Mouse (Mus musculus) intestine, embryonic 14.5 days (tissue): Measurements from ENCODE around the gene Myh11. TPM values are rescaled to one million over a fixed set of nuclear protein-coding genes. Genes with fewer than 3 reads are reported as not detected.

Experiments used
- ATAC-seq: fragments of 200-750 bp; cut with Nextera tagmentation; replicated peaks from 2 replicates; pipeline ENCODE4 v1.8.0; 2017; ENCODE audit warnings: low read depth, moderate number of reproducible peaks, moderate TSS enrichment, moderate library complexity; ENCODE audit not compliant: low FRiP score, low TSS enrichment
- DNase-seq: peaks from one replicate; pipeline ENCODE4 v3.0.0-alpha.2; 2018; ENCODE audit warnings: low spot score
- H3K27ac ChIP-seq: fragments of 300-500 bp; sonication (generic); 2 replicates; pipeline ENCODE4 v1.5.1; 2014; ENCODE audit warnings: low read depth, mild to moderate bottlenecking, control low read depth
- H3K27me3 ChIP-seq: fragments of 300-500 bp; sonication (generic); replicated peaks from 2 replicates; pipeline ENCODE4 v1.6.1; 2014; ENCODE audit warnings: low read length, control low read depth; ENCODE audit not compliant: control insufficient read depth, insufficient read depth
- H3K36me3 ChIP-seq: fragments of 300-500 bp; sonication (generic); 2 replicates; pipeline ENCODE4 v1.6.1; 2014; ENCODE audit warnings: low read length, control low read depth; ENCODE audit not compliant: control insufficient read depth, insufficient read depth
- H3K4me1 ChIP-seq: fragments of 300-500 bp; sonication (generic); replicated peaks from 2 replicates; pipeline ENCODE4 v1.6.1; 2014; ENCODE audit warnings: low read length, control low read depth, mixed read lengths; ENCODE audit not compliant: control insufficient read depth, insufficient read depth
- H3K4me2 ChIP-seq: fragments of 300-500 bp; sonication (generic); 2 replicates; pipeline ENCODE4 v1.6.1; 2014; ENCODE audit warnings: low read length
- H3K4me3 ChIP-seq: fragments of 300-500 bp; sonication (generic); 2 replicates; pipeline ENCODE4 v1.5.1; 2014; ENCODE audit warnings: low read depth, low read length, control low read depth, mixed read lengths
- H3K9ac ChIP-seq: fragments of 300-500 bp; sonication (generic); 2 replicates; pipeline ENCODE4 v1.6.1; 2014; ENCODE audit warnings: mild to moderate bottlenecking, low read length
- H3K9me3 ChIP-seq: fragments of 300-500 bp; sonication (generic); 2 replicates; pipeline ENCODE4 v1.6.1; 2016; ENCODE audit warnings: low read length, control low read depth; ENCODE audit not compliant: control insufficient read depth
- WGBS: fragments of 180-500 bp; shearing (Covaris S2); extraction: QIAGEN DNeasy Blood & Tissue Kit; methylation state at CpG from one replicate; pipeline ENCODE4 v1.1.7; 2014; 5-methylcytosine and 5-hydroxymethylcytosine counted together
- polyA plus RNA-seq: library from polyadenylated mRNA; unstranded; fragments of >200 nt; fragmentation: Nextera tagmentation; extraction: Ambion mirVana; gene quantifications from 2 replicates; pipeline ENCODE4 v1.2.1, GENCODE M21; 2014

Myh11 gene
- polyA plus RNA-seq, 1 experiment from 2014 or later: 215 TPM

DNA sequence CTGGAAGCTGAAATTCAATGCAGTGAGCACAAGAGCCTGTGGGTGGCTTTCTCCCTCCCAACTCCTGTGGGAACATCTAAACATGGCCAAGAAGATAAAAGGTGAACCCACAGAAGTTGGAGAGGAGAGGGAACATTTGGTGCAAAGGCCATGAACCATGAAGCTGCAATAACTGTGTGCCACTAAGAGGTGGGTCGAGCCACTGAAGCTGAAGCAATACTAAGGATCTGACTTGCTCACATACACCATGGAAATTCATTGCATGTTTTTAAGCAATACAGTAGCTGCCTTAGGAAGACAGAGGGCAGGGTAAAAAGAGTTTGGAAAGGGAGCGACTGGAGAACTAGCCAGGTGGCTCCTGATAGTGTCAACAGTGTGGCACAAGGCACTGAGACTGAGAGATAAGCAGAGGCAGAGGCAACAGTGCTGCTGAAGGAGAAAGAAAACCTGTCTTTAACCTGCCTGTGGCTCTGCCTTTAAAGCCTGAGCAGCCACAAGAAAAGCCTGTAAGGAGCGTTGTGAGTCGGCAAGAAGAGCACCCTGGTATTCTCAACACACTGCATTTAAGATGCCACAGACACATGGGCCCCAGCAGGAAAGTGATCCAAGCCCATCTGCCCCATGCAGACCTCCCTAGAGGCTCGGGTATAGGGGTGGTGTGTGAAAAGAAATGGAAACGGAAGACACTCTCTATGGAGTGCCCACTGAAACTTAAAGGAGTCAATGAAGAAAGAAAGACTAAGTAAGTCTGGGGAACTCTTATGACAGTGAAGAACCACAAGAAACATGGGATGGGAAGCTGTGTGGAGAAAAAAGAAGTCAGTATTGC is 17.3 kb upstream of the Myh11 start:
- H3K4me2 ChIP-seq: no peak overlapping the region
- H3K36me3 ChIP-seq: peaks cover 71% of the 10 kb centered on the region
- ATAC-seq (no peak), DNase-seq (no peak)
- H3K4me1 ChIP-seq: no peaks in the 10 kb centered on the region
- H3K9me3 ChIP-seq: no peaks in the 10 kb centered on the region
- no peak overlapping the region for H3K27ac ChIP-seq
- H3K27me3 ChIP-seq: no peaks in the 10 kb centered on the region
- no peak overlapping the region for H3K4me3 ChIP-seq
- WGBS: 89% methylated on average over 6 of the region's 6 CpGs
- H3K9ac ChIP-seq: no peak overlapping the region

DNA sequence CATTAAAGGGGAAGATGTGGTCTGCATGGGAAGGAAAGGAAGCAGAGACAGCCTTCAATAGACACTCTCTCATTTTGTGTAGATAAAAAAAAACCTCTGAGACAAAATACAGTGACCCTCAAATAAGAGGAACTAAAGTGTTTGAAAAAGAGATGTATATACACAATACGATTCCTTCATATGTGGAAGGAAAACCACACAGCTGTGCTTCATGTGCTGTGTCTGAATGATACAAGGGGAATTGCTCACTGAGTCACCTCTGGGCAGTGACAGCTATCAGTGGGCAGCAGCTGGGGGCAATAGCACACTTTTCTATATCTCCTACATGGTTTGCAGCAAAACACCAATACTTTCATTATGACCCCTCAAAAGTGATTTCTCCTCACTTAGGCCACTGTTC is 16.2 kb upstream of the Myh11 start:
- H3K36me3 ChIP-seq: peaks cover 71% of the 10 kb centered on the region

DNA sequence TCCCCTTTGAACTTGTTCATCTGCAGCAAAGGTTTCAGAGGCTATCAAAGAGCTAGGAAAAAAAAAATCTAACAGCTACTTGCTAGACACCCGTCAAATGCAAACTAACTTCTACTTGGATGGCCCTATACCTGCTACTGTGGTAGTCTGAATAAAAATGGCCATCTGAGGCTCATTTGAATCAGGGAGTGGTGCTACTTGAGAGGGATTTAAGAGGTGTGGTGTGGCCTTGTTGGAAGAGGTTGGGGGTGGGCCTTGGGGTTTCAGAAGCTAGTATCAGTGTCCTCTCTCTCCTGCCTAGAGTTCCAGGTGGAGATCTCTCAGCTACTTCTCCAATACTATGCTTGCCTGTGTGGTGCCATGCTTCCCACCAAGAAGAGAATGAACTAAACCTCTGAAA is 15.3 kb upstream of the Myh11 start:
- Histone ChIP-seq H3K9ac (no peak overlapping the region), H3K4me1 (no peaks in the 10 kb centered on the region), H3K27ac (no peak overlapping the region), H3K27me3 (no peaks in the 10 kb centered on the region), H3K4me3 (no peak overlapping the region), H3K9me3 (no peaks in the 10 kb centered on the region), H3K4me2 (no peak overlapping the region), H3K36me3 (peaks cover 68% of the 10 kb centered on the region)
- ATAC-seq (no peak), DNase-seq (no peak)
- 79% methylated on average over 1 of the region's 1 CpGs for WGBS

More for the DNA sequence above, 16.2 kb upstream of the Myh11 start:
- no peaks in the 10 kb centered on the region for H3K27me3 ChIP-seq
- 75% methylated on average over 1 of the region's 1 CpGs for WGBS
- H3K4me3 ChIP-seq: no peak overlapping the region
- H3K9me3 ChIP-seq: no peaks in the 10 kb centered on the region
- H3K4me1 ChIP-seq: no peaks in the 10 kb centered on the region
- no peak overlapping the region for H3K9ac ChIP-seq
- ATAC-seq (no peak), DNase-seq (no peak)
- no peak overlapping the region for H3K27ac ChIP-seq
- no peak overlapping the region for H3K4me2 ChIP-seq

DNA sequence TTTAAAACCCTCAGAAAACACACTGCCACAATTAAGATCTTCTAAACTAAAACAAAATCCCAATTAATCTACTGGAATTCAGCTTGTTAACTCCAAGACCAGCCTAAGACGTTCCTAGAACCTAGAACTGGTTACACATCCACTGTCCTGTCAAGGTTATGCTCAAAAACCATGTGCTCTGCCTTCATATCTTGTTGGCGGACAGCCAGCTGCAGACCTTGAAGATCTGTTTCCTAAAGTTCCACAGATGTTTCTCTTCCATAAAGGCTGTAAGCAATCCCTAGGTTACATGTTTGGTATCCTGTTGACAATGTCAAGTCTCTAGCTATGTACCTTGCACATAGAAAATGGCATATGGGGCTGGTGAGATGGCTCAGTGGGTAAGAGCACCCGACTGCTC is 13.6 kb upstream of the Myh11 start:
- Histone ChIP-seq H3K9me3 (no peaks in the 10 kb centered on the region), H3K9ac (no peak overlapping the region), H3K4me2 (no peak overlapping the region), H3K27ac (no peak overlapping the region), H3K4me3 (no peak overlapping the region), H3K27me3 (no peaks in the 10 kb centered on the region), H3K4me1 (no peaks in the 10 kb centered on the region), H3K36me3 (peaks cover 70% of the 10 kb centered on the region)
- DNase-seq (no peak), ATAC-seq (no peak)
- WGBS: 83% methylated on average over 3 of the region's 3 CpGs

DNA sequence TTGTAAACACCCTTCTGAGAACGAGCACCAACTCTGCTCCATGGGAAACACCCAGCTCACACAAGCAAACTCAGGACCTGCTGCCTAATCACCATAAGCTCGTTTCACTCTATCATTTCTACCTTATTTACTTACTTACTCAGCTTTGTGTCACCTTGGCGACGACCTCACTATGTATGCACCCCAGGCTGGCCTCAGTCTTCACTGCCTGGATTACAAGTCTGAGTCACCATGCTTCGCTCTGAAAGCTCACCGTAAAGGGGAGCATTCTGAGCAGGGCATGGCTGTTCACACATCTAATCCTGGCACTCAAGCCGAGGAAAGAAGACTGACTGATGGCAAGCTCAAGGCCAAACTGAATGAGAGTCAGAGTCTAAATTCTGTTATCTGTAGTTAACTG is 12.5 kb upstream of the Myh11 start:
- Histone ChIP-seq H3K4me3 (no peak overlapping the region), H3K9ac (no peak overlapping the region), H3K36me3 (peaks cover 76% of the 10 kb centered on the region), H3K4me1 (no peaks in the 10 kb centered on the region), H3K27ac (no peak overlapping the region), H3K27me3 (no peaks in the 10 kb centered on the region), H3K4me2 (no peak overlapping the region), H3K9me3 (no peaks in the 10 kb centered on the region)
- WGBS: 66% methylated on average over 7 of the region's 7 CpGs
- ATAC-seq (0 out of 2 replicates have a peak, but pooled peaks have one; percentile 64), DNase-seq (no peak)

DNA sequence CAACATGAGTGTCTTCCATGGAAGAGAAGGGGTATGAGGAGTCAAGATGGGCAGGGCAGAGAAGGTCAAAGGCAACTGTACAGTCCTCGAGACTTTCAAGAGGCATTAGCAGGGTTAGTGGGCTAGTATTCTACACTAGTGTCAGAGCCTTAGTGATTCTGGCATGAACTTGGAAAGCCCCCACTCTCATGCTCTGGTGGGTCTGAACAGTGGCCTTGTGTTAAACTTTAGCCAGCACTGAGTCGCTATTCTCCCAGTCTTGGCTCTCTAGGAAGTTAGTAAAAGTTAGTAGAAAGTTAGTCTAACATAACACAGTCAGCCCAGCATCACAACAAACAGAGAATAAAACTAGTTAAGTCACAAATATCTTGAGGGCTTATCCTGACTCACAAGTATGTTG is 12.0 kb upstream of the Myh11 start:
- Histone ChIP-seq H3K4me2 (no peak overlapping the region), H3K4me3 (no peak overlapping the region), H3K9ac (no peak overlapping the region), H3K36me3 (peaks cover 74% of the 10 kb centered on the region), H3K4me1 (no peaks in the 10 kb centered on the region), H3K9me3 (no peaks in the 10 kb centered on the region), H3K27ac (no peak overlapping the region), H3K27me3 (no peaks in the 10 kb centered on the region)
- no peak for DNase-seq
- 84% methylated on average over 2 of the region's 2 CpGs for WGBS
- no peak for ATAC-seq

DNA sequence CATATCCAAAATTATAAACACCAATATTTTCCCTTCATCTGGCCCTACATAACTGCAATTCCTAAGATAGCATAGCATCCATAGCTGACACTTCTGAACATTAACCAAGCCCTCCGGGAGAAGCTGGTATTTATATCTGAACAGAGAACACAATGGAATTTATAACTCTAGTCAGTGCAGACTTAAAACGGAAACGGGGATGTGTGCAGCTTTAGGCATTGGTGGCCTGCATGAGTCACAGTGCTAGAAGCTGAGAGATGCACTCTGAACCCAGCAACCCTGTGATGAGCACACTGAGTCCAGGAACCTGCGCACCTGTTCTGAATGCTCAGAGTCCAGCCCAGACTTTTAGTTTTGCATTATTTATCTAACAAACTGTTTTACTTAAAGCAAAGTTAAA is 7.3 kb upstream of the Myh11 start:
- no peak for ATAC-seq
- Histone ChIP-seq H3K36me3 (peaks cover 50% of the 10 kb centered on the region), H3K9ac (no peak overlapping the region)

DNA sequence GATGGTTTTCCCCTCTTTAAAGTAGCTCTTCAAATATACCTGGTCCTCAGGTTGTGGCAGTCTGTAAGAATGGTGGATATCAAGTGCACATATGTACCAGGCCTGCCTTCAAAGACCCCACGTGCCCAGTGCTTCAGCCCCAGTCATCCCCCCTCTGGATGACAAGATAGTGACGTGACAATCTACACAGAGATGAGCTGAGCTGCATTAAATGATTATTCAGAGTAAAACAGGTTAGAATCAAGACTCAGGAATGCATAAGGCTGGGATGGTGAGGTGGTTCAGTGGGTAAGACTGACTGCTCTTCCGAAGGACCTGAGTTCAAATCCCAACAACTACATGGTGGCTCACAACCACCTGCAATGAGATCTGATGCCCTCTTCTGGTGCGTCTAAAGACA is 6.6 kb upstream of the Myh11 start:
- Histone ChIP-seq H3K9ac (no peak overlapping the region), H3K27me3 (no peaks in the 10 kb centered on the region), H3K4me2 (no peak overlapping the region), H3K4me1 (peaks cover 4% of the 10 kb centered on the region; the same call in 1 of the 2 replicates), H3K9me3 (no peaks in the 10 kb centered on the region), H3K4me3 (no peak overlapping the region), H3K27ac (peak overlapping the region; percentile 44; the same call in 1 of the 2 replicates), H3K36me3 (peaks cover 43% of the 10 kb centered on the region)
- ATAC-seq (no peak), DNase-seq (no peak)
- 90% methylated on average over 4 of the region's 4 CpGs for WGBS

More for the DNA sequence above, 7.3 kb upstream of the Myh11 start:
- H3K27ac ChIP-seq: no peak overlapping the region
- H3K4me2 ChIP-seq: no peak overlapping the region
- DNase-seq: no peak
- H3K4me3 ChIP-seq: no peak overlapping the region
- 79% methylated on average over 4 of the region's 4 CpGs for WGBS
- peaks cover 4% of the 10 kb centered on the region; the same call in 1 of the 2 replicates for H3K4me1 ChIP-seq
- no peaks in the 10 kb centered on the region for H3K27me3 ChIP-seq
- no peaks in the 10 kb centered on the region for H3K9me3 ChIP-seq

DNA sequence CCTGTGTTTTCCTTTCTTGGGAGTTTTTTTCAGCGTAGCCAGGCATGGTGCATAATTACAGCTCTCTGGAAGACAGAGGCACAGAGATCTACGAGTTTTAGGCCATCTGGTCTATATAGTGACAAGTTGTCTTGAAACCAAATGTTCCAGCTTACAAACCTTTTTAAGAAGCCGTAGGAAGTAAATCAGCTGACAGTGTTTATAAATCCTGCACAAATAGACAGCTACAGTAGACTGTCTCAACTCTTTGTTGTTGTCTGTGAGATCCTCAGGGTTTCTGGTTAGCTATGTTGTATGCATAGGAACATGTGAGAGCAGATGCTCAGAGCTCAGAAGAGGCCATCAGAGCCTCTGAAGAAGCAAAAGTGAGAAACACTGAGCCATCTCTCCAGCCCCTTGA is 6.0 kb upstream of the Myh11 start:
- Histone ChIP-seq H3K27me3 (no peaks in the 10 kb centered on the region), H3K27ac (peak overlapping the region; percentile 44), H3K36me3 (peaks cover 37% of the 10 kb centered on the region), H3K9ac (no peak overlapping the region), H3K4me3 (no peak overlapping the region), H3K9me3 (no peaks in the 10 kb centered on the region), H3K4me2 (no peak overlapping the region), H3K4me1 (peaks cover 4% of the 10 kb centered on the region; the same call in 1 of the 2 replicates)
- DNase-seq: no peak
- ATAC-seq: no peak
- WGBS: 57% methylated on average over 3 of the region's 3 CpGs
